Mouse (Mus musculus): ENCODE data around the gene Zfp36l2. TPM values are rescaled to one million over a fixed set of nuclear protein-coding genes. Genes with fewer than 3 reads are reported as not detected.
"Not testable (repeated sequence)": the region's sequence is repeated elsewhere in the genome, so short reads cannot be mapped to it uniquely, and the experiment has no call there.

The Zfp36l2 gene
- polyA plus RNA-seq, 1 experiment from 2014 or later = 25.5 TPM

DNA sequence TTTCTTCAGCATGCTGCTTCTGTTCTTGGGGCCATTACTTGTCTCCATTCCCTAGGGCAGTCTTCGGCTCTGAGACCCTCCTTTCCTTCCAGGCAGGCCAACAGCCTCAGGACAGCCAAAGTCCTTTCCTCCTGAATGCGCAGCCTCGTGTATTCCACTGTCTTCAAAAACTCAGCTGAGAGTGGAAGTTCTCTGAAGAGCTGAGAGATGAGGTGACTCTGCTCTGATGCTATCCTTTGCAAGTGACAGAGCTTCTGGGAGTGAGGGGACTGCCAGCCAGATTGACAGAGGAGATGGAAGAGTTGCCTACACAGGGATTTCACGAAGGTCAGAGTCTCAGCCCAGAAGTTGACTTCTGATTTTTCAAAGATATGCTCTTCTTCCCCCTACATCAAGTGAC is 4.2 kb upstream of the Zfp36l2 start:
- Histone ChIP-seq H3K27me3 (replicated peaks; ENCODE audit: control insufficient read depth, insufficient read depth, low read length) (no peaks in the 10 kb centered on the region), H3K9ac (ENCODE audit: low read depth, low read length) (no peak overlapping the region), H3K27ac (replicated peaks; ENCODE audit: low read depth, low read length) (no peak overlapping the region), H3K36me3 (ENCODE audit: control insufficient read depth, insufficient read depth, low read length) (peaks cover 10% of the 10 kb centered on the region), H3K4me1 (ENCODE audit: control insufficient read depth, insufficient read depth, low read length) (peaks cover 10% of the 10 kb centered on the region), H3K9me3 (ENCODE audit: control insufficient read depth, low read length) (no peaks in the 10 kb centered on the region), H3K4me3 (ENCODE audit: low read depth, low read length) (no peak overlapping the region), H3K4me2 (ENCODE audit: low read depth, low read length) (no peak overlapping the region)
- 89% methylated on average over 4 of the region's 4 CpGs for WGBS
- DNase-seq (ENCODE audit: low spot score) = no peak
- no peak for ATAC-seq (ENCODE audit: low read depth)

DNA sequence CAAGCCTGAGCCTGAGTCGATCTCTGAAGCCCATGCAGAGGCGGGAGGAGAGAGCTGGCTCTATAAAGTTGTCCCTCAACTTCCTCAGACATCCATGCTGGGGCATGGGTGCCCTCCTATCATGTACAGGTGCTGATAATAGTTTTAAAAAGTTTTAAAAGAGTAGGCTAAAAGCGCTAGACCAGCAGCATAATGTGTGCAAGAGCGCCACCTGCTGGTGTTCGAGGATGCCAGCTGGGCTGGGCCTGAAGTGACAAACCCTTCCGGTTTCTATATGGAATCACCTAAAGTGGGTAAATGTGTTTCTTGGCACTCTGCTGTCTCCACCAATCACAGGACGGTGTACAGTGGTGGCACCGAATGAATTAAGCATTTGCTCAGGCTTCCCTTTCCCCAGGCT is 3.1 kb upstream of the Zfp36l2 start:
- H3K27ac ChIP-seq (replicated peaks; ENCODE audit: low read depth, low read length) = no peak overlapping the region
- no peaks in the 10 kb centered on the region for H3K9me3 ChIP-seq (ENCODE audit: control insufficient read depth, low read length)
- no peak overlapping the region for H3K4me3 ChIP-seq (ENCODE audit: low read depth, low read length)
- peaks cover 20% of the 10 kb centered on the region for H3K36me3 ChIP-seq (ENCODE audit: control insufficient read depth, insufficient read depth, low read length)
- DNase-seq (ENCODE audit: low spot score) (peak; percentile 87), ATAC-seq (ENCODE audit: low read depth) (no peak)
- no peak overlapping the region for H3K4me2 ChIP-seq (ENCODE audit: low read depth, low read length)
- peaks cover 10% of the 10 kb centered on the region for H3K4me1 ChIP-seq (ENCODE audit: control insufficient read depth, insufficient read depth, low read length)
- 22% methylated on average over 8 of the region's 8 CpGs for WGBS
- H3K9ac ChIP-seq (ENCODE audit: low read depth, low read length) = no peak overlapping the region
- no peaks in the 10 kb centered on the region for H3K27me3 ChIP-seq (replicated peaks; ENCODE audit: control insufficient read depth, insufficient read depth, low read length)

DNA sequence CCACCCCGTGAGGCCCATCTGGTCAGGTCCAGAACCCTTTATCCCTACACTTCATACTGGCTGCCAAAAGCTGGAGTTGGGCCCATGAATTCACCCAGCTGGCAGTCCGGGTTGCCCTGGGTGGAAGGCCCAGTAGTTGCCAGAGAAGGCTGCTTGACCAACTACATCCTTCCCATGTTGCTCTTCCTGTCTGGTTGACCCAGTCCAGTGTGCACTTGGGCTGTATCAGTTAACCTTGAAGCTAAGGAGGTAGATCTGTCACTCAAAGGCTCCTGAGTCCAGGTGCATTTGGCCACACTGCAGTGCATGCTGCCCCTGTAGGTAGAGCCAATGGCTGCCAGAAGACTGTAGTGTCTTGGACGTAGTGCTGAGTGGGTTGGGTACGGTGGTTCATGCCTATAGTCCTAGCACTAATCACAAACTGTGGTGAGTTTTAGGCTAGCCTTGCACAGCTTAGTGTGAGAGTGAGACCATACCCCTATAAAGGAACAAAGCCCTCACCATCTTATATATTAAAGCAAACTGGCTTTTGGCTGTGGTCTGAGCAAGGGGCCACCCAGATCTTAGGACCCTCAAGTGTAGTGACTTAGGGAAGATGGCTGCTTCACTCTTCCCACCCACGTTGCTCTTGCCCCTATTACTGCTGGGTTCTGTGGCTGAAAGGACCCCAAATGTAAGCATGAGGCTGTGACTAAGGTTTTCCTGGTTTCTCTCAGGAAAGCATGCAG is 1.5 kb upstream of the Zfp36l2 start:
- WGBS = 78% methylated on average over 5 of the region's 5 CpGs
- Histone ChIP-seq H3K27me3 (replicated peaks; ENCODE audit: control insufficient read depth, insufficient read depth, low read length) (no peaks in the 10 kb centered on the region), H3K4me3 (ENCODE audit: low read depth, low read length) (peak overlapping the region; percentile 71; the same call in 1 of the 2 replicates), H3K9ac (ENCODE audit: low read depth, low read length) (peak overlapping the region; percentile 88), H3K9me3 (ENCODE audit: control insufficient read depth, low read length) (no peaks in the 10 kb centered on the region), H3K4me2 (ENCODE audit: low read depth, low read length) (peak overlapping the region; percentile 90), H3K36me3 (ENCODE audit: control insufficient read depth, insufficient read depth, low read length) (peaks cover 32% of the 10 kb centered on the region), H3K27ac (replicated peaks; ENCODE audit: low read depth, low read length) (peak overlapping the region; percentile 98), H3K4me1 (ENCODE audit: control insufficient read depth, insufficient read depth, low read length) (peaks cover 10% of the 10 kb centered on the region)
- ATAC-seq (ENCODE audit: low read depth) = no peak
- DNase-seq (ENCODE audit: low spot score) = no peak

DNA sequence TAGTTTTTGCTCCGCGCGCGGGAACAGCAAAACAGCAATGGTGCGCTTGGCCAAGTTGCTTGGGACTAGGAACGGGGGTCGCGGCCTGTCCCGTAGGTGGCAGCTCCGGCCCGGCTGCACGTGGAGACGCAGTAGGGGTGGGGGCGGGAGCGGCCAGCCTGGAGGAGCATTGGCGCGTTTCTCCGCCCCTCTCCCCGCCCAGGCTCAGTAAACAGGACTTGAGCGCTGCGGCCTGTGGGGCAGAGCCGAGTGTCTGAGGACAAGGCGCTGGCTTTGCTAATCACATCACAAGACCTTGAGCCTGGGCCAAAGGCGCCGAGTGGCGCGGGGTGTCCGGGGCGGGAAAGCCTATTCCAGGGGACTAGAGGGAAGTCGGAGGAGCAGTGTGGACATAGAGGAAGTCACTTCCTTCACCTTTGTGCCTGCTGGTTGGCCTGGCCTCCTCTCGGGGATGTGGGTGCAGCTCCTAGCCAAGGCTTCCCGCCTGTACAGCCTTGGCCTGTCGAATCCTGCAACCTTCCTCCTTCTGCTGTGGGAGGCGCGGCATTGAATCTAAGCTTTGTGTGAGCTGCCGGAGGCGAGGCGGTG is 721 bp upstream of the Zfp36l2 start:
- Histone ChIP-seq H3K9me3 (ENCODE audit: control insufficient read depth, low read length) (no peaks in the 10 kb centered on the region), H3K27ac (replicated peaks; ENCODE audit: low read depth, low read length) (peak overlapping the region; percentile 98), H3K9ac (ENCODE audit: low read depth, low read length) (peak overlapping the region; percentile 88), H3K27me3 (replicated peaks; ENCODE audit: control insufficient read depth, insufficient read depth, low read length) (no peaks in the 10 kb centered on the region), H3K36me3 (ENCODE audit: control insufficient read depth, insufficient read depth, low read length) (peaks cover 32% of the 10 kb centered on the region), H3K4me2 (ENCODE audit: low read depth, low read length) (peak overlapping the region; percentile 90), H3K4me3 (ENCODE audit: low read depth, low read length) (peak overlapping the region; percentile 71), H3K4me1 (ENCODE audit: control insufficient read depth, insufficient read depth, low read length) (peaks cover 10% of the 10 kb centered on the region)
- DNase-seq (ENCODE audit: low spot score) = peak; percentile 96
- ATAC-seq (ENCODE audit: low read depth) = peak; percentile 83
- WGBS = 2% methylated on average over 33 of the region's 38 CpGs

DNA sequence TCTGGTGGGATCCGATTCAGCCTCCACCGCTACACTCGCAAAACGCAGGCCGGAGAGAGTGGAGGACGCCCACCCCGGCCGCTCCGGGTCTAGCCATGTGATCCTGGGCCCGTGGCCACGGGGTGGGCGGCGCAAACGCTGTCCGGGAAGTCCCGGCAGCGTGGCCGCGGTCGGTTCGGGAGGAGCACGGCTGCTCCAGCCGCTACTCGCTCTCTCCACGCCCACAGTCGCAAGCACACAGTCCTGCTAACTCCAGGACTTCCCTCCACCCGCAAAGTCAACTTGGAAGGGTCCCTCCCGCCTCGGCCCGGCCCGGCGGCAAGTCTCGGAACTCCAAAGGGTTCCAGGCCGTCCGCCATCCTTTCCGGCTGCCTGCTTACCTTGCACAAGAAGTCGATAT is 483 bp downstream of the Zfp36l2 start:
- peak overlapping the region; percentile 98 for H3K9ac ChIP-seq (ENCODE audit: low read depth, low read length)
- H3K9me3 ChIP-seq (ENCODE audit: control insufficient read depth, low read length); DNase-seq (ENCODE audit: low spot score); H3K27me3 ChIP-seq (replicated peaks; ENCODE audit: control insufficient read depth, insufficient read depth, low read length): not testable (repeated sequence)
- peak; percentile 31 for ATAC-seq (ENCODE audit: low read depth)
- H3K4me3 ChIP-seq (ENCODE audit: low read depth, low read length) = peak overlapping the region; percentile 92
- H3K27ac ChIP-seq (replicated peaks; ENCODE audit: low read depth, low read length) = peak overlapping the region; percentile 98
- WGBS = 4% methylated on average over 5 of the region's 37 CpGs
- H3K36me3 ChIP-seq (ENCODE audit: control insufficient read depth, insufficient read depth, low read length) = peaks cover 25% of the 10 kb centered on the region
- peak overlapping the region; percentile 90 for H3K4me2 ChIP-seq (ENCODE audit: low read depth, low read length)
- peaks cover 22% of the 10 kb centered on the region for H3K4me1 ChIP-seq (ENCODE audit: control insufficient read depth, insufficient read depth, low read length)

DNA sequence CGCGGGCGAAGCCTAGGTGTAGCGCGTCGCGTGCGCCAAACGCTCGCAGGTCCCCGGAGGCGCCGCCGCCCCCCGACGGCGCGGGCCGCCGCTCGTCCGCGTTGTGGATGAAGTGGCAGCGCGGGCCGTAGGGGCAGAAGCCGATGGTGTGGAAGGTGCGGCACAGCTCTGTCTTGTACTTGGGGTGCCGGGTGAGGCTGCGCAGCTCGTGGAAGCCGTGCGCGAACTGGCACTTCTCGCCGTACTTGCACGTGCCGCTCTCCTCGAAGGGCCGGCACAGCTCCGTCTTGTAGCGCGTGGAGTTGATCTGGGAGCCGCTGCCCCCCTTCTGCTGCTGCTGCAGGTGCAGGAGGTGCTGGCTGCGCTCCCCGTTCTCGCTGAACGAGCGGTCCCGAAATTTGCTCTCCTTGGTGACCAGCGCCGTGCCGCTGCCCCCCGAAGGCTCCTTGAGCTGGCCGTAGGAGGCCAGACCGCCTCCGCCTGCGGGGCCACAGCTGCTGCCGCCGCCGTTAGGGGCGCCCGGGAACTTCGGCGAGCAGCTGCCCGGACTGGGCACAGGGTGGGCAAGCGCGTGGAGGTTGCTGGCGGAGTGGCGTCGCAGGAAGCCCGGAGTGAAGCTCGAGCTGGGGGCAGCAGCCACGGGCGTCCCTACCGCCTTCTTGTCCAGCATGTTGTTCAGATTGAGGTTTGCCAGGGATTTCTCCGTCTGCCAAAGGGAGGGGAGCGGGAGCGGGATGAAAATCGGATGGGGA is 1.1 kb downstream of the Zfp36l2 start:
- H3K9me3 ChIP-seq (ENCODE audit: control insufficient read depth, low read length) = no peaks in the 10 kb centered on the region
- DNase-seq (ENCODE audit: low spot score) (peak; percentile 65), ATAC-seq (ENCODE audit: low read depth) (no peak)
- H3K4me1 ChIP-seq (ENCODE audit: control insufficient read depth, insufficient read depth, low read length) = peaks cover 28% of the 10 kb centered on the region
- peak overlapping the region; percentile 98 for H3K9ac ChIP-seq (ENCODE audit: low read depth, low read length)
- under 1% methylated on average over 30 of the region's 80 CpGs for WGBS
- no peaks in the 10 kb centered on the region for H3K27me3 ChIP-seq (replicated peaks; ENCODE audit: control insufficient read depth, insufficient read depth, low read length)
- peak overlapping the region; percentile 73 for H3K4me2 ChIP-seq (ENCODE audit: low read depth, low read length)
- H3K4me3 ChIP-seq (ENCODE audit: low read depth, low read length) = peak overlapping the region; percentile 92
- peaks cover 21% of the 10 kb centered on the region for H3K36me3 ChIP-seq (ENCODE audit: control insufficient read depth, insufficient read depth, low read length)
- peak overlapping the region; percentile 97 for H3K27ac ChIP-seq (replicated peaks; ENCODE audit: low read depth, low read length)

DNA sequence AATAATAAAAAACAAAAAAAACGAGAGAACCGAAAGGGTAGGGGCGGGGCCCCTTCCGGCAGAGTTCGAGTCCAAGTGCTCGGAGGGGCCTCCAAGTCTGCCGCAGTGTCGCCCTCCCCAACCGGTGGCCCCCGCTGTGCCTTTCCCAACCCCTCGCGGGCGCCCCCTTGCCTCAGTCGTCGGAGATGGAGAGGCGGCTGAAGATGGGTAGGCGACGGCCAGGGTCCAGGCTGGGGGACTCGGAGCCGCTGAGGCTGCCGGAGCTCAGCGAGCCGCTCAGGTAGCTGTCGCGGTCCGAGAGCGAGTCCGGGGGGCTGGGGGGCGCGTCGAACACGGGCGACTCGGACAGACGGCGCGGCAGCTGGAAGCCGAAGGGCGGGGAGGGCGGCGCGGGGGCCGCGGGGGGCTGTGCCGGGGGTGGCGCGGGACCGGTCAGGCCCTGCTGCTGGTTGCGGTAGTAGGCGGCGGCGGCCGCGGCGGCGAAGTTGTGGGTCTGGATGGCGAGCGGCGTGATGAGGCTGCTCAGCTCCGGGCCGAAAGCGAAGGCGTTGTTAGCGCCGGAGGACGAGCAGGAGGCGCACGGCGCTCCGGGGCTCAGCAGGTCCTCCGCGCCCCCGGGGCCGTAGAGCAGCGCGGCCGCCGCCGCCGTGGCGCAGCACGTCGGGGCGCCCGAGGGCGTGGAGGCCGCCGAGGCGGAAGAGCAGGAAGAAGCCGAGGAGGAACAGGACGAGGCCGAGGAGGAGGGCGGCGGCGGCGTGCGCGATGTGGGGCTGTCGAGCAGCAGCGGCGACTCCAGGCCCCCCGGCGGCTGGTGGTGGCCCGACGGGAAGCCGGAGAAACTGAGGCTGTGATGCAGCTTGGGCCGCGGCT is 1.9 kb downstream of the Zfp36l2 start:
- DNase-seq (ENCODE audit: low spot score) = peak; percentile 79
- peaks cover 36% of the 10 kb centered on the region for H3K4me1 ChIP-seq (ENCODE audit: control insufficient read depth, insufficient read depth, low read length)
- WGBS = under 1% methylated on average over 41 of the region's 108 CpGs
- peak overlapping the region; percentile 73 for H3K4me2 ChIP-seq (ENCODE audit: low read depth, low read length)
- no peaks in the 10 kb centered on the region for H3K9me3 ChIP-seq (ENCODE audit: control insufficient read depth, low read length)
- H3K4me3 ChIP-seq (ENCODE audit: low read depth, low read length) = peak overlapping the region; percentile 92
- peak overlapping the region; percentile 98 for H3K9ac ChIP-seq (ENCODE audit: low read depth, low read length)
- H3K27ac ChIP-seq (replicated peaks; ENCODE audit: low read depth, low read length) = peak overlapping the region; percentile 97
- no peaks in the 10 kb centered on the region for H3K27me3 ChIP-seq (replicated peaks; ENCODE audit: control insufficient read depth, insufficient read depth, low read length)
- H3K36me3 ChIP-seq (ENCODE audit: control insufficient read depth, insufficient read depth, low read length) = peaks cover 21% of the 10 kb centered on the region
- no peak for ATAC-seq (ENCODE audit: low read depth)

DNA sequence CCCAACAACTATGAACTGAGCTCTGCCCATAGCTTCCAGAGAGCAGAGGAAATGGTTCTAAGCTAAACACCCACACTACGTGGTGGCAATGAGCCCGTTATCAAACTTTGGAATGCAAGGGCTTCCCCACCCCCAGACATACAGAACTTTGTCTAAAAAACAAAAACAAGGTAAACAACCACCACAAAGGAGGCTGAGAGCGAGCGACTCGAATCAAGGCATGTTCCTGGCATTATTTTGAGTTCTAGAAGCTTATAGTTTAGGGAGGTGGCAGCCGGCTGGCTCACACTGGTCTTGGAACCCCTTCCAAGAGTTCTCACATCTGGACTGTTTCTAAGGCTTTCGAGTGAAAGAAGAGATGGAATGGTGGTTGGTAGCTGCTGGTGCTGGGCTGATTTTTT is 2.7 kb downstream of the Zfp36l2 start:
- Histone ChIP-seq H3K27ac (replicated peaks; ENCODE audit: low read depth, low read length) (peak overlapping the region; percentile 97), H3K27me3 (replicated peaks; ENCODE audit: control insufficient read depth, insufficient read depth, low read length) (no peaks in the 10 kb centered on the region), H3K4me1 (ENCODE audit: control insufficient read depth, insufficient read depth, low read length) (peaks cover 41% of the 10 kb centered on the region), H3K4me3 (ENCODE audit: low read depth, low read length) (peak overlapping the region; percentile 92), H3K9me3 (ENCODE audit: control insufficient read depth, low read length) (no peaks in the 10 kb centered on the region), H3K4me2 (ENCODE audit: low read depth, low read length) (peak overlapping the region; percentile 73), H3K9ac (ENCODE audit: low read depth, low read length) (peak overlapping the region; percentile 98), H3K36me3 (ENCODE audit: control insufficient read depth, insufficient read depth, low read length) (peaks cover 21% of the 10 kb centered on the region)
- 0% methylated on average over 7 of the region's 7 CpGs for WGBS
- ATAC-seq (ENCODE audit: low read depth) (no peak), DNase-seq (ENCODE audit: low spot score) (no peak)
